Mouse (Mus musculus) adrenal gland, adult 18-20 months (tissue): Measurements from ENCODE around the gene Trh. TPM values are rescaled to one million over a fixed set of nuclear protein-coding genes. Genes with fewer than 3 reads are reported as not detected.

Experiments
- DNase-seq, 2 experiments: peaks; one replicate each; pipeline ENCODE4 v3.0.0; 2021 to 2022; ENCODE audit warnings: low spot score in 2 of 2
- total RNA-seq, 2 experiments: library from RNA; stranded (reverse); gene quantifications; 1 replicate in 1 of 2; 2 replicates in 1 of 2; pipeline ENCODE4 v1.2.3; 2021

Trh gene
- total RNA-seq, 2 experiments from 2014 or later: not detected

DNA sequence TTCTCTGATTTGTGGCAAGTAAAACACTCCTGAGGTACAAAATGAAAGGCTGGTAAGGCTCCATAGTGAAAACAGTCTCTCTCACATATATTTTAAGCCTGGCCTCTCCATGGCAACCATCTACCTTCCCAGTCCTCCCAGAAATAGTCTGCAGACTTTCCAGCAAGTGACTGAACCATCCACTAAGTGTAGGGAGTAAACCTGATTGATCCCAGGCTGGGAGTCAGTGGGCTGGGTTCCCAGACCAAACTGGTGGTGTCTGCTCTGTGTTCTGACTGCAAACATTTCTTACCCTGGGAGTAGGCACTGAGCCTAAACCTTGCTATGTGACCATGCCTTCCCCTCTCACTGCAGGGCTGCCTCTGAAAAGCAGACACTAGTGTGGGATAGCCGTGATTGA lies 19.5 kb downstream of the Trh start:
- DNase-seq: no peak

DNA sequence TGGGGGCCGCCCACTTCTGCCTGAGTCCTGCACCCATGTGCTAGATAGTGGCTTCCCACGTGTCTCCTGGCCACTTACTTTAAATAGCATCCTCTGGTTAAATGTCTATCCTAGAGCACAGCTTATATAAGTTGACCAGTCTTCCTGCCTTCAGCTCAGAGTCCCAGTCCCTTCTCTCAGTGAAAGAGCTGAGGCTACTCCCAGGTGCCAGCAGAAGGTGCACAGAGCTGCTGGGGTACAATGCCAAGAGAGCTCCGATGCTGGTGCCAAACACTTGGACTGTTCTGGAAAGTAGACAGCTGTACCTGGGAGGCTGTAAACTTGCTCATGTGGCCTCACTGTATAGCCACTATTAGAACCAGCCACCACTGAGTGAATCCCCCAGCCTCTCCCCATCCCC lies 22.4 kb downstream of the Trh start:
- no peak for DNase-seq

DNA sequence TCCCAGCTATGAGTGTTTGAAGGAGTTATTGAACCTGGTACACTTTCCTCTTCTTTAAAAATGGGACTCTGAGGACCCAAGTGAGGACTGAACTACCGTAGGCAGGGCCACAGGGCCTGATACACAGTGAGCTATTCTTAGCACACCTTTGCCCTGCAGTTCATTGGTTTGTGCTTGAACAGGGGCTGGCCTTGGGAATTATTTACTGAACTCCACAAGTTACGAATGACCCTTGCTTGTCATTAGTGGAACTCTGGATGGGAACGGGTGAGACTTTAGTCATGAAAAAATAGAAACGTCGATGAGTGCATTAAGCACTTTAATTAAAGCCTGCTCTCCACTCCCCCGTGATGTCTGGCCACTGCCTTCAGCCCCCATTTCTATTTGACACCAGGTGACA lies 22.8 kb downstream of the Trh start:
- no peak for DNase-seq

DNA sequence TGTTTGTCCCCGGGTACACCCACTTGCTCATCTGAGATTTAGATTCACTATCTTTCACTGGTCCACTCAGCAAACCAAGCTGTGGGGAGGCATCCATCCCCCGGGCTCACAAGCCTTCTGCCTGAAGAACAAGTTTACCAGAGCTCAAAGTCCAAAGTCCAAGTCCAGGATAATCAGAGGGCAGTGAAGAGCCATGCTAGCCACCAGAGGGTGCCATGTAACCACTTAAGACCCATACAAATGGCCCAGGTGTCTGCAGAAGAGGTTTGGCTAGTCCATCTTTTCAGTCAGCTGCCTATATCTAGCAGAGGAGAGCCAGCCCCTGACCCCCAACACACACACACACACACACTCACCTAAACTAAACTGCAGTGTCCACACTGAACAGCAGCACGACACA lies 25.0 kb downstream of the Trh start:
- peak in 1 of 2 experiments; percentile 16 for DNase-seq

DNA sequence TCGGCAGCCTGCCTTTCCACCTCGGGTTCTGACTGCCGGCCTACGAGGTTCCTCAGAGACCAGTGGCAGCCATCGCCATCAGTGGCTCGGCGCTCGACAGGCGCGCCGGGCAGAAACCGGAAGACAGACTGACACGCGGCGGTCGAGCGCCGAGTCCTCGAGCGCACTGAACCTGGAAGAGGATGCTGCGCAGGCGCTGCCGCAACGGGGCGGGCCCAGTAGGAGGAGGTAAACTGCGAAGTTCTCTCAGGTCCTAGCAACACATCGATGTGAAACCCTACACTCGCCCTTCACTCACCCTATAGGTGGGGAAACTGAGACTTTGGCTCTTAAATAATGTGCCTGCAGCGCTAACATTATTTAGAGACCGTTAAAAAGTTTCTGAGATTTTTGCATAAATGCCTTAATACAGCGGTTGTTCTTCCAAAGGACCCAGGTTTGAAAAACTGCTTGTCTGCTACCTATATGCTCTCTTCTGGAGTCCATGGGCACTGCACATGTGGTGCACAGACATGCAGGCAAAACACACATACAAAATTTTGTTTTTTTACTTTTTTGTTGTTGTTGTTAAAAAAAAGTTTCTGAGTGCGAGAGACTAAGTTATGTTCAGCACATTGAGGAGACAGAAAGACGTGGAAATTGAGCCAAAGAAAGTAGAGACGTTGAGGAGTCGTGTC lies 29.5 kb downstream of the Trh start, which contains the start of gene Rbsn:
Gene Rbsn, minus strand, starts transcription at position 153 of the 677 bp plus-strand sequence.
- DNase-seq: peak; percentile 80 to 87

DNA sequence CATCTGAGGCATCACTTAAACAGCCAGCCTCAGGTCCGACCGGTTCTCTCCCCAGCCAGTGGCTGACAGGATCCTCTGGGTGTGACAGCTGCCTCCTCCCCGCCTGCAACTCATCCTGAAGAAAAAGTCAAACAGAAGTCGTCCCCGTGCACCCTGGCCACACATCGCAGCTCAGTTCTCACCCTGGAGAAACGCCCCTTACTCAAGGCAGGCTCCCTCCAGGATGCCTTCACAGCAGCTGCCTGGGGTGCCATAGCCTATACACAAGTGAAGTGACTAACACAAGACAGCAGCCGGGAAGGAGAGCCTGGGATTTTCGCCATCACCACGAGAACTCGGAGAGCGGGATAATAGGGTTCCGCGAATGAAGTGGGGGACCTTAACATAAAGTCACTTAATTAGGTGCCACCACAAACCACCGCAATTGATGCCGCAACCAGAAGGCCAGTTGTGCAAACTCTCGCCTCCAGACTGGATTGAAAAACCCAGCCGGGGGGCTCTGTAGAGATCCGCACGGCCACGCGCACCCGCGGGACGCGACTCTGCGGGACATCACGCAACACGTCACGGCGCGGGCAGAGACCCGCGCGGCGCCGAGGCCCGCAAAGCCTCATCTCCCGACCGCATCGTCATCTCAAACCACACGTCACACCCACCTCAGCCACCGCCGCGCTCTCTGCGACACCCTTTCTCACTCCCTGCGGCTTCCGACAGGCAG lies 30.2 kb downstream of the Trh start:
- no peak for DNase-seq

DNA sequence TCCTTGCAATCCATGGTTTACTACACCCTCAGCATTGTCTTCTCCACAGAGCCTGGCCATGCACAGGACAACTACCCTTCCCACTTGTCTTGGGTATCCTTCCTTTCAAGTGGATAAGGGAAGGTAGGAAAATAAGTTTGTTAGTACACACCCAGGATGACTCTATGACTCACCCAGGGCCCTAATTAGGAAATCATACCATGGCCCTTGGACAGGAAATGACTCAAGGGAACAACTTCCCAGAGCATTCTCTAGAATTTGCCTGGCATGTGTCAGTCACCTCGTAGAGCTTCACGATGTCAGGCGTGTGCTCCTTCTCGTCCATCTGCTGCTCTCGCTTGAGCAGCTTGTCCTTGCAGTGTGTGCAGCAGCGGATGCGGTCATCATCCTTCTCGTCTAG lies 45.0 kb downstream of the Trh start:
- DNase-seq: no peak

Other genes with a start within 250 kb of the Trh start
- gene Nr2c2, start 153.3 kb downstream of the Trh start, total RNA-seq: 10 to 100 TPM; 27.4 to 31.7 TPM
- gene Mrps25, start 60.6 kb downstream of the Trh start, total RNA-seq: 10 to 100 TPM; 45.8 to 50.6 TPM
- gene Rbsn, start 29.7 kb downstream of the Trh start, total RNA-seq: 10 to 100 TPM; 18.5 to 22.8 TPM